Mouse (Mus musculus) kidney, adult 2 months (tissue): ENCODE data around the gene Spats1.

Experiments used
- CTCF ChIP-seq: fragments of 200-500 bp; conservative IDR thresholded peaks from 2 replicates; pipeline ENCODE4 v1.5.1; 2011; ENCODE audit warnings: low read depth, mild to moderate bottlenecking, control low read depth, low read length, moderate library complexity, mixed read lengths; ENCODE audit not compliant: insufficient read depth, insufficient read length
- POLR2A ChIP-seq: fragments of 200-500 bp; IDR thresholded peaks from one replicate; pipeline ENCODE4 v1.6.1; 2011; ENCODE audit warnings: low read depth, low read length, control low read depth

DNA sequence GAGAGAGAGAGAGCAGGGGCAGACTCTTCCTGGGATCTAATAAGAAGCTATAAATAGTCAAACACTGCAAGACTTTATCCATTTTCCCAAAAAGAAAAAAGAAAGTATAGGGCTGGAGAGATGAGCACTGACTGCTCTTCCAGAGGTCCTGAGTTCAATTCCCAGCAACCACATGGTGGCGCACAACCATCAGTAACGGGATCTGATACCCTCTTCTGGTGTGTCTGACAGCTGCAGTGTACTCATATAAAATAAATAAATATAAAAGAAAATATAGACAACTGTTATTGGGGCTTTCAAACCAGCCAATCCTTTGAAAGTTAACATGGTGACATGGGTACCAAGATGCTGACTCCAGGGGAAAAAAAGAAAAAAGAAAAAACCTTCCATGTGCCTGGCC, 5.2 kb upstream of the Spats1 start:
- TF ChIP-seq CTCF: peak; percentile 36
- no peak for TF ChIP-seq POLR2A
